Mouse (Mus musculus) liver, adult 2 months (tissue): Measurements from ENCODE around the gene Rapgef5.

Experiments
- CTCF ChIP-seq: fragments of 200-500 bp; IDR thresholded peaks from 2 replicates; pipeline ENCODE4 v1.5.1; 2011; ENCODE audit warnings: low read depth, low read length, control low read depth
- POLR2A ChIP-seq: fragments of 200-500 bp; IDR thresholded peaks from 2 replicates; pipeline ENCODE4 v1.6.1; 2011; ENCODE audit warnings: low read length, control low read depth; ENCODE audit not compliant: insufficient read depth; ENCODE audit errors: extremely low read depth

- TF ChIP-seq CTCF (no peak), POLR2A (no peak)
Observed at GRCm38 (mm10) chr12:117727481-117728177, 211.3 kb downstream of the Rapgef5 start.
